ENCODE assay signal across 24 mouse cellular contexts in genomic region chr3:105016204-105016603, GRCm38 (mm10). TPM values are rescaled to one million over a fixed set of nuclear protein-coding genes. Genes with fewer than 3 reads are reported as not detected.
DNase-seq lines count a peak whose midpoint lies in the region; ATAC-seq and TF ChIP-seq lines count a peak whose summit lies in the region.
"Had no signal": no experiment of that assay in that cellular context is flagged by ENCODE, and none has a peak within 500 bp of the region (broad histone marks: within the 10 kb centered on the region; RNA-seq: fewer than 3 reads in every experiment).

No protein-coding gene starts in this region.

- no peaks in the 10 kb centered on the region for H3K9me3 ChIP-seq in forebrain, embryonic 16.5 days (ENCODE audit: control insufficient read depth, low read length)
- no peaks in the 10 kb centered on the region for H3K9me3 ChIP-seq in forebrain, embryonic 10.5 days
- no peaks in the 10 kb centered on the region for H3K9me3 ChIP-seq in heart, embryonic 13.5 days
- no peaks in the 10 kb centered on the region for H3K9me3 ChIP-seq in kidney, embryonic 16.5 days (ENCODE audit: low read length)
- H3K9me3 ChIP-seq: limb, embryonic 15.5 days; megakaryocyte, embryonic 14.5 days; midbrain, embryonic 15.5 days; stomach, embryonic 15.5 days had no signal

- H3K9ac ChIP-seq in forebrain, embryonic 16.5 days (replicated peaks; ENCODE audit: low read depth, low read length) = no peak overlapping the region
- no peak overlapping the region for H3K9ac ChIP-seq in heart, embryonic 13.5 days
- H3K9ac ChIP-seq in kidney, embryonic 16.5 days (replicated peaks; ENCODE audit: low read length) = no peak overlapping the region
- H3K9ac ChIP-seq: limb, embryonic 15.5 days; midbrain, embryonic 15.5 days; stomach, embryonic 15.5 days had no signal

- no peak for DNase-seq in forebrain, embryonic 10.5 days (ENCODE audit: extremely low spot score, low spot score)
- no peak for DNase-seq in heart, postnatal 14 days
- DNase-seq in kidney, adult 2 months = no peak
- peak; percentile 49 for DNase-seq in R1 (ENCODE audit: low read depth, low spot score)
- no peak for DNase-seq in right cerebral cortex, postnatal 14 days
- DNase-seq: cerebellum, postnatal 14 days; kidney, adult 18-20 months; kidney, postnatal 36 days; spleen, adult 18-20 months had no signal

- no peak for TF ChIP-seq CTCF in kidney, adult 2 months (conservative IDR thresholded peaks at IDR 0.05; ENCODE audit: insufficient read depth, insufficient read length, low read depth, low read length)

- H3K4me3 ChIP-seq in forebrain, embryonic 16.5 days (replicated peaks; ENCODE audit: low read length) = no peak overlapping the region
- H3K4me3 ChIP-seq in forebrain, embryonic 10.5 days = no peak overlapping the region
- no peak overlapping the region for H3K4me3 ChIP-seq in heart, embryonic 13.5 days
- H3K4me3 ChIP-seq in kidney, embryonic 16.5 days (ENCODE audit: low read length) = no peak overlapping the region
- no peak overlapping the region for H3K4me3 ChIP-seq in kidney, adult 2 months (ENCODE audit: insufficient read depth, low read depth, low read length)
- H3K4me3 ChIP-seq: limb, embryonic 15.5 days; megakaryocyte, embryonic 14.5 days; midbrain, embryonic 15.5 days; stomach, embryonic 15.5 days had no signal

- WGBS in forebrain, embryonic 16.5 days = 58% methylated on average over 7 of the region's 7 CpGs
- WGBS in forebrain, embryonic 10.5 days = 81% methylated on average over 7 of the region's 7 CpGs
- 64% methylated on average over 7 of the region's 7 CpGs for WGBS in heart, embryonic 13.5 days
- 75% methylated on average over 7 of the region's 7 CpGs for WGBS in kidney, embryonic 16.5 days
- WGBS in kidney, adult 2 months = 62% methylated on average over 7 of the region's 7 CpGs

- no peak overlapping the region for H3K27ac ChIP-seq in forebrain, embryonic 16.5 days (ENCODE audit: low read length)
- no peak overlapping the region; the same call in 1 of the 2 replicates for H3K27ac ChIP-seq in forebrain, embryonic 10.5 days
- H3K27ac ChIP-seq in heart, embryonic 13.5 days (replicated peaks) = peak overlapping the region; percentile 80
- H3K27ac ChIP-seq in kidney, embryonic 16.5 days (ENCODE audit: low read length) = 0 out of 2 replicates have a peak overlapping the region, but pooled peaks have one; percentile 19
- no peak overlapping the region for H3K27ac ChIP-seq in kidney, adult 2 months (ENCODE audit: insufficient read depth, low read depth, low read length)
- H3K27ac ChIP-seq: limb, embryonic 15.5 days; midbrain, embryonic 15.5 days; stomach, embryonic 15.5 days had no signal

- no peak overlapping the region for H3K4me2 ChIP-seq in forebrain, embryonic 16.5 days (ENCODE audit: low read length)
- no peak overlapping the region for H3K4me2 ChIP-seq in heart, embryonic 13.5 days
- no peak overlapping the region for H3K4me2 ChIP-seq in kidney, embryonic 16.5 days (replicated peaks; ENCODE audit: low read depth, low read length)
- H3K4me2 ChIP-seq: limb, embryonic 15.5 days; midbrain, embryonic 15.5 days; stomach, embryonic 15.5 days had no signal

- TF ChIP-seq POLR2A in kidney, adult 2 months (IDR thresholded peaks at IDR 0.05; ENCODE audit: low read depth, low read length) = no peak

- peaks cover 4% of the 10 kb centered on the region; the same call in 1 of the 2 replicates for H3K4me1 ChIP-seq in forebrain, embryonic 16.5 days (replicated peaks; ENCODE audit: control insufficient read depth, insufficient read depth, low read length)
- peaks cover 18% of the 10 kb centered on the region for H3K4me1 ChIP-seq in forebrain, embryonic 10.5 days
- H3K4me1 ChIP-seq in heart, embryonic 13.5 days = peaks cover 85% of the 10 kb centered on the region
- no peaks in the 10 kb centered on the region; the same call in 1 of the 2 replicates for H3K4me1 ChIP-seq in kidney, embryonic 16.5 days (ENCODE audit: insufficient read depth, low read length)
- no peaks in the 10 kb centered on the region; the same call in 1 of the 2 replicates for H3K4me1 ChIP-seq in kidney, adult 2 months (ENCODE audit: control insufficient read depth, insufficient read depth, low read length)
- H3K4me1 ChIP-seq: midbrain, embryonic 15.5 days had no signal

- intact Hi-C loops in heart, postnatal 14 days (cut with DNase I) = no loop called here

- H3K27me3 ChIP-seq in forebrain, embryonic 16.5 days (replicated peaks; ENCODE audit: control insufficient read depth, insufficient read depth, low read length) = no peaks in the 10 kb centered on the region
- H3K27me3 ChIP-seq in forebrain, embryonic 10.5 days (ENCODE audit: poor library complexity, severe bottlenecking) = no peaks in the 10 kb centered on the region
- no peaks in the 10 kb centered on the region for H3K27me3 ChIP-seq in heart, embryonic 13.5 days (replicated peaks)
- H3K27me3 ChIP-seq in kidney, embryonic 16.5 days (ENCODE audit: insufficient read depth, low read length) = no peaks in the 10 kb centered on the region
- H3K27me3 ChIP-seq in kidney, adult 2 months (replicated peaks; ENCODE audit: control insufficient read depth, insufficient read depth, low read length) = no peaks in the 10 kb centered on the region
- H3K27me3 ChIP-seq: limb, embryonic 15.5 days; midbrain, embryonic 15.5 days; stomach, embryonic 15.5 days had no signal

- H3K36me3 ChIP-seq in forebrain, embryonic 16.5 days (ENCODE audit: control insufficient read depth, insufficient read depth) = no peaks in the 10 kb centered on the region; the same call in 1 of the 2 replicates
- peaks cover 36% of the 10 kb centered on the region for H3K36me3 ChIP-seq in forebrain, embryonic 10.5 days (replicated peaks)
- H3K36me3 ChIP-seq in heart, embryonic 13.5 days = peaks cover 13% of the 10 kb centered on the region
- H3K36me3 ChIP-seq in kidney, embryonic 16.5 days (ENCODE audit: insufficient read depth, low read length) = no peaks in the 10 kb centered on the region
- no peaks in the 10 kb centered on the region for H3K36me3 ChIP-seq in kidney, adult 2 months (ENCODE audit: control insufficient read depth, insufficient read depth, low read length)
- H3K36me3 ChIP-seq: midbrain, embryonic 15.5 days; stomach, embryonic 15.5 days had no signal

- ATAC-seq in forebrain, embryonic 16.5 days = 0 out of 2 replicates have a peak, but pooled peaks have one; percentile 38
- peak; percentile 43; the same call in 1 of the 2 replicates for ATAC-seq in heart, embryonic 13.5 days (ENCODE audit: extremely low read depth, insufficient number of reproducible peaks, low FRiP score, low TSS enrichment)
- no peak for ATAC-seq in kidney, embryonic 16.5 days (ENCODE audit: low FRiP score, low TSS enrichment)
- ATAC-seq: midbrain, embryonic 15.5 days had no signal

RNA-seq across cellular contexts. Expression of gene Cttnbp2nl, which starts 36.7 kb away (rescaled TPM):
- 62.6 and 70.2 TPM in 2 replicates for polyA plus RNA-seq in forebrain, embryonic 16.5 days (2015; fragmentation: Nextera tagmentation; extraction: Ambion mirVana)
- polyA plus RNA-seq in forebrain, embryonic 10.5 days (2016; fragmentation: Nextera tagmentation; extraction: Ambion mirVana) = 34.3 and 36.7 TPM in 2 replicates
- 24.1 and 26.8 TPM in 2 replicates for polyA plus RNA-seq in heart, embryonic 13.5 days (2015; fragmentation: Nextera tagmentation; extraction: Ambion mirVana)
- 10 to 100 TPM; 30.2 to 31.3 TPM for total RNA-seq in heart, postnatal 14 days (2021)
- polyA plus RNA-seq in kidney, embryonic 16.5 days (2015; fragmentation: Nextera tagmentation; extraction: Ambion mirVana) = 28.6 and 29.3 TPM in 2 replicates
- polyA plus RNA-seq in kidney, adult 2 months (2012; rRNA removed) = 3.6 and 4.2 TPM in 2 replicates

RNA-seq across cellular contexts. Expression of gene 4930564D02Rik, which starts 50.4 kb away (rescaled TPM):
- not detected in 2 replicates for polyA plus RNA-seq in forebrain, embryonic 16.5 days (2015; fragmentation: Nextera tagmentation; extraction: Ambion mirVana)
- polyA plus RNA-seq in forebrain, embryonic 10.5 days (2016; fragmentation: Nextera tagmentation; extraction: Ambion mirVana) = not detected in 2 replicates
- not detected in 2 replicates for polyA plus RNA-seq in heart, embryonic 13.5 days (2015; fragmentation: Nextera tagmentation; extraction: Ambion mirVana)
- not detected for total RNA-seq in heart, postnatal 14 days (2021)
- not detected in 2 replicates for polyA plus RNA-seq in kidney, embryonic 16.5 days (2015; fragmentation: Nextera tagmentation; extraction: Ambion mirVana)
- not detected in 2 replicates for polyA plus RNA-seq in kidney, adult 2 months (2012; rRNA removed)
- total RNA-seq: adrenal gland, adult 18-20 months; gastrocnemius, adult 8-10 months; hematopoietic stem cell, adult 5-6 weeks; layer of hippocampus, postnatal 14 days; left cerebral cortex, postnatal 14 days; MEL had no signal
- polyA plus RNA-seq: limb, embryonic 15.5 days; liver, embryonic 16.5 days; midbrain, embryonic 15.5 days; stomach, embryonic 15.5 days; thymus, postnatal 0 days had no signal

RNA-seq across cellular contexts. Expression of gene Wnt2b, which starts 54.5 kb away (rescaled TPM):
- polyA plus RNA-seq in forebrain, embryonic 16.5 days (2015; fragmentation: Nextera tagmentation; extraction: Ambion mirVana) = 0.46 and 0.56 TPM in 2 replicates
- polyA plus RNA-seq in forebrain, embryonic 10.5 days (2016; fragmentation: Nextera tagmentation; extraction: Ambion mirVana) = 0.58 and 0.68 TPM in 2 replicates
- polyA plus RNA-seq in heart, embryonic 13.5 days (2015; fragmentation: Nextera tagmentation; extraction: Ambion mirVana) = 1.1 and 1.8 TPM in 2 replicates
- 1 to 10 TPM; 2.4 to 2.8 TPM for total RNA-seq in heart, postnatal 14 days (2021)
- 0.54 and 0.80 TPM in 2 replicates for polyA plus RNA-seq in kidney, embryonic 16.5 days (2015; fragmentation: Nextera tagmentation; extraction: Ambion mirVana)
- polyA plus RNA-seq in kidney, adult 2 months (2012; rRNA removed) = 0.97 and 1.2 TPM in 2 replicates
- total RNA-seq: hematopoietic stem cell, adult 5-6 weeks; MEL had no signal

Comparison
In these comparisons a context has a peak if more than half of its experiments do, and no peak if none do; other contexts are left out.
1. H3K27ac ChIP-seq: peak in heart, embryonic 13.5 days (single experiment) and kidney, embryonic 16.5 days (single experiment); none in forebrain, embryonic 16.5 days (single experiment), forebrain, embryonic 10.5 days (single experiment) and kidney, adult 2 months (single experiment).